Mouse (Mus musculus) embryonic facial prominence, embryonic 11.5 days (tissue): ENCODE measurements around the gene M1ap. TPM values are rescaled to one million over a fixed set of nuclear protein-coding genes. Genes with fewer than 3 reads are reported as not detected.

ENCODE experiments used
- ATAC-seq: fragments of 200-750 bp; cut with Nextera tagmentation; replicated peaks from 2 replicates; pipeline ENCODE4 v1.8.0; 2017; ENCODE audit warnings: low read depth; ENCODE audit not compliant: insufficient number of reproducible peaks, low FRiP score, low TSS enrichment
- DNase-seq: peaks from one replicate; pipeline ENCODE4 v3.0.0-alpha.2; 2015; ENCODE audit warnings: low spot score
- H3K27ac ChIP-seq: fragments of 300-500 bp; sonication (generic); replicated peaks from 2 replicates; pipeline ENCODE4 v1.5.1; 2014; ENCODE audit warnings: mild to moderate bottlenecking, low read depth, low read length, control low read depth
- H3K27me3 ChIP-seq: fragments of 300-500 bp; sonication (generic); 2 replicates; pipeline ENCODE4 v1.6.1; 2014; ENCODE audit warnings: mild to moderate bottlenecking, low read length, moderate library complexity, mixed read lengths; ENCODE audit not compliant: control insufficient read depth, insufficient read depth
- H3K36me3 ChIP-seq: fragments of 300-500 bp; sonication (generic); replicated peaks from 2 replicates; pipeline ENCODE4 v1.6.1; 2014; ENCODE audit warnings: low read depth, mild to moderate bottlenecking, low read length, moderate library complexity, mixed read lengths; ENCODE audit not compliant: control insufficient read depth, insufficient read depth
- H3K4me1 ChIP-seq: fragments of 300-500 bp; sonication (generic); 2 replicates; pipeline ENCODE4 v1.6.1; 2014; ENCODE audit warnings: low read length, mixed read lengths; ENCODE audit not compliant: control insufficient read depth, insufficient read depth
- H3K4me2 ChIP-seq: fragments of 300-500 bp; sonication (generic); 2 replicates; pipeline ENCODE4 v1.6.1; 2014; ENCODE audit warnings: low read depth, mild to moderate bottlenecking, control low read depth, low read length, moderate library complexity
- H3K4me3 ChIP-seq: fragments of 300-500 bp; sonication (generic); 2 replicates; pipeline ENCODE4 v1.5.1; 2014; ENCODE audit warnings: low read depth, low read length, control low read depth
- H3K9ac ChIP-seq: fragments of 300-500 bp; sonication (generic); replicated peaks from 2 replicates; pipeline ENCODE4 v1.6.1; 2014; ENCODE audit warnings: mild to moderate bottlenecking, control low read depth, low read length
- H3K9me3 ChIP-seq: fragments of 300-500 bp; sonication (generic); replicated peaks from 2 replicates; pipeline ENCODE4 v1.6.1; 2016; ENCODE audit warnings: mild to moderate bottlenecking, low read length, inconsistent platforms, mixed read lengths; ENCODE audit not compliant: control insufficient read depth
- WGBS: fragments of 180-500 bp; shearing (Covaris S2); extraction: QIAGEN DNeasy Blood & Tissue Kit; methylation state at CpG from one replicate; pipeline ENCODE4 v1.1.7; 2014; 5-methylcytosine and 5-hydroxymethylcytosine counted together
- polyA plus RNA-seq: library from polyadenylated mRNA; unstranded; fragments of >200 nt; fragmentation: Nextera tagmentation; extraction: Ambion mirVana; gene quantifications from 2 replicates; pipeline ENCODE4 v1.2.1, GENCODE M21; 2014

Gene M1ap
- polyA plus RNA-seq, 1 experiment from 2014 or later: 0.21 TPM

DNA sequence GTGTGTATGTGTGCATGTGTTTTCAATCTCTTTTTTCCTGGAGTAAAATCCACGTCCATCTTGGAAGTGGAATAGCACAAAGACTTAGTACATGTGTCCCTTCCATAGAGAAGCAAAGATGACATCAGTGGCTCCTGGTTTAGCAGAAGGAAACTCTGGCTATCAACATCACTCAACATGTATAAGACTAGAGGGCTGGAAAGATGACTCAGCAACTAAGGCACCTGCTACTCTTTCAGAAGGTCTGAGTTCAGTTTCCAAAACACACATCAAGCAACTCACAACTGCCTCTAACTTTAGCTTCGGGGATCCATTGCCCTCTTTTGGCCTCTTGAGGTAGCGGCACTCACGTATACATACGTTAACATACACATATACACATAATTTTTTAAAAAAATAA is 35.4 kb upstream of the M1ap start:
- no peaks in the 10 kb centered on the region for H3K36me3 ChIP-seq
- no peaks in the 10 kb centered on the region for H3K9me3 ChIP-seq
- no peak overlapping the region for H3K9ac ChIP-seq
- WGBS: 87% methylated on average over 5 of the region's 5 CpGs
- ATAC-seq (no peak), DNase-seq (no peak)
- no peaks in the 10 kb centered on the region for H3K4me1 ChIP-seq
- H3K4me3 ChIP-seq: no peak overlapping the region
- no peak overlapping the region for H3K4me2 ChIP-seq
- H3K27ac ChIP-seq: no peak overlapping the region
- H3K27me3 ChIP-seq: no peaks in the 10 kb centered on the region

- WGBS: 84% methylated on average over 28 of the region's 28 CpGs
Observed at GRCm38 (mm10) chr6:82913336-82914247, 33.1 kb upstream of the M1ap start.

DNA sequence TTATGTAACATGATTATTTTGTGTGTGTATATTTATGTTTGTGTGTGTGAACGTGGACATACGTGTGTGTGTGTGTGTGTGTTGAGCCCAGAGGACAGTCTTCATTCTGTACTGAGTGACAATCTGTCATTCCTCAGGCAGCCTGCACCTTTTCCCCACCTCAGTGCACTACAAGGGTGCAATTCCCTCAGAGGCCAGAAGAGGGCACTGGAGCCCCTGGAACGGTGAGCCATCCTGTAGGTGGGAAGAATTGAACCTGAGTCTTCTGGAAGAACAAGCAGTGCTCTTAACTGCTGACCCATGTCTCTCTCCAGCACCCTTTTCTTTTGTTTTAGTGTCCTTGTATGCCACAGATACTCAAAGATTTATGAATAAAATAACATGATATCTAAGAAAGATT is 30.8 kb upstream of the M1ap start:
- Histone ChIP-seq H3K4me2 (no peak overlapping the region), H3K27ac (no peak overlapping the region), H3K9me3 (no peaks in the 10 kb centered on the region), H3K27me3 (no peaks in the 10 kb centered on the region), H3K36me3 (no peaks in the 10 kb centered on the region), H3K4me1 (no peaks in the 10 kb centered on the region), H3K4me3 (no peak overlapping the region), H3K9ac (no peak overlapping the region)
- no peak for ATAC-seq
- peak; percentile 64 for DNase-seq
- WGBS: 12% methylated on average over 3 of the region's 3 CpGs

More at GRCm38 (mm10) chr6:82913336-82914247, 33.1 kb upstream of the M1ap start:
- H3K27me3 ChIP-seq: no peaks in the 10 kb centered on the region
- no peaks in the 10 kb centered on the region for H3K9me3 ChIP-seq
- H3K4me1 ChIP-seq: no peaks in the 10 kb centered on the region
- no peaks in the 10 kb centered on the region for H3K36me3 ChIP-seq
- no peak for DNase-seq
- H3K4me3 ChIP-seq: no peak overlapping the region
- no peak overlapping the region for H3K4me2 ChIP-seq
- no peak overlapping the region for H3K9ac ChIP-seq
- no peak for ATAC-seq
- no peak overlapping the region for H3K27ac ChIP-seq

DNA sequence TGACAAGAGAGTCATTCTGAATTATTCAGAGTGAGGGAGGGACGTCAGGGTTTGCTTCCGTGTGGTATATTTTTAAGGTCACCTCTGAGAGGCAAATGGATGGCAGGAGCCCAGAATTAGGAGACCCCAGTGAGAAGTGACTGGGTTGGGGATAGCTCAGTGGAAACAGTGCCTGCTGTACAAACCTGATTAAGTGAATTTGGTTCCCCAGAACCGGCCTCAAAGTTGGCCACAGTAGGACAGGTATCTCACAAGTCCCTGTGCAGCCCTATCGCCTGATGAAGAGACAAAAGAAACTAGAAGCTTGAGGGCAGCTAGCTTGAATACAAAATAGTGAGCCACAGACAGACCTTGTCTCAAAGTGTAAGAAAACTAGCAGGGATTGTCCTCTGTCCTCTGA is 30.2 kb upstream of the M1ap start:
- no peaks in the 10 kb centered on the region for H3K36me3 ChIP-seq
- no peak overlapping the region for H3K4me3 ChIP-seq
- H3K9ac ChIP-seq: no peak overlapping the region
- H3K4me2 ChIP-seq: no peak overlapping the region
- DNase-seq (no peak), ATAC-seq (no peak)
- H3K9me3 ChIP-seq: no peaks in the 10 kb centered on the region
- H3K27me3 ChIP-seq: no peaks in the 10 kb centered on the region
- no peak overlapping the region for H3K27ac ChIP-seq
- no peaks in the 10 kb centered on the region for H3K4me1 ChIP-seq
- 88% methylated on average over 4 of the region's 4 CpGs for WGBS

GRCm38 (mm10) chr6:82917076-82917777 is 29.5 kb upstream of the M1ap start:
- no peak overlapping the region for H3K4me3 ChIP-seq
- WGBS: 78% methylated on average over 26 of the region's 26 CpGs
- H3K27ac ChIP-seq: no peak overlapping the region
- no peaks in the 10 kb centered on the region for H3K9me3 ChIP-seq
- no peaks in the 10 kb centered on the region for H3K27me3 ChIP-seq
- ATAC-seq: no peak
- H3K9ac ChIP-seq: no peak overlapping the region
- H3K36me3 ChIP-seq: no peaks in the 10 kb centered on the region
- no peaks in the 10 kb centered on the region for H3K4me1 ChIP-seq
- H3K4me2 ChIP-seq: no peak overlapping the region
- no peak for DNase-seq

DNA sequence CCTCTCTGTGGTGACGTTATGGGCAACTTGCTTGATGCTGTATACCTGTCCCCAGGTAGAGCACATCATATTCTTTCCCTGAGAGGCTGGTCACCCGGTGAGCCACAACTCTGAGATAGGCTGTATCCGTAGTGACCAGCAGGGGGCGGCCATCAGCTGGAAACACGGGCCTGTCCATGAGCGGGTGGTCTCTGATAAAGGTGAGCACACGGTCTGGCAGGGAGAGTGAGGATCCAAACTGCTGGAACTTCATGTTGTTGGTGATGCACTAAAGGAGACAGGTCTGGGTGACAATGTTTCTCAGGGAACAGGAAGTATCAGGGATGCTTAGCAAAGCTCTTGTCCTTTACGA is 28.9 kb upstream of the M1ap start:
- ATAC-seq (0 out of 2 replicates have a peak, but pooled peaks have one; percentile 46), DNase-seq (peak; percentile 71)
- Histone ChIP-seq H3K27me3 (no peaks in the 10 kb centered on the region), H3K9ac (no peak overlapping the region), H3K9me3 (no peaks in the 10 kb centered on the region), H3K4me1 (no peaks in the 10 kb centered on the region), H3K4me3 (no peak overlapping the region), H3K36me3 (no peaks in the 10 kb centered on the region), H3K4me2 (no peak overlapping the region), H3K27ac (no peak overlapping the region)
- WGBS: 18% methylated on average over 8 of the region's 8 CpGs

GRCm38 (mm10) chr6:82918371-82918770 is 28.3 kb upstream of the M1ap start:
- ATAC-seq: no peak
- no peaks in the 10 kb centered on the region for H3K36me3 ChIP-seq
- no peak overlapping the region for H3K4me3 ChIP-seq
- H3K27me3 ChIP-seq: no peaks in the 10 kb centered on the region
- 83% methylated on average over 14 of the region's 14 CpGs for WGBS
- no peaks in the 10 kb centered on the region for H3K9me3 ChIP-seq
- no peak overlapping the region for H3K27ac ChIP-seq
- no peaks in the 10 kb centered on the region for H3K4me1 ChIP-seq
- no peak for DNase-seq
- no peak overlapping the region for H3K4me2 ChIP-seq
- no peak overlapping the region for H3K9ac ChIP-seq

GRCm38 (mm10) chr6:82919520-82919919 is 27.2 kb upstream of the M1ap start:
- ATAC-seq (no peak), DNase-seq (no peak)
- WGBS: 58% methylated on average over 8 of the region's 8 CpGs
- H3K27me3 ChIP-seq: no peaks in the 10 kb centered on the region
- no peaks in the 10 kb centered on the region for H3K36me3 ChIP-seq
- no peaks in the 10 kb centered on the region for H3K4me1 ChIP-seq
- H3K27ac ChIP-seq: no peak overlapping the region
- no peak overlapping the region for H3K9ac ChIP-seq
- no peaks in the 10 kb centered on the region for H3K9me3 ChIP-seq
- no peak overlapping the region for H3K4me2 ChIP-seq
- no peak overlapping the region for H3K4me3 ChIP-seq
